Mouse (Mus musculus): ENCODE results near the gene Nrp1. TPM values are rescaled to one million over a fixed set of nuclear protein-coding genes. Genes with fewer than 3 reads are reported as not detected.

Nrp1 gene
- total RNA-seq, 1 experiment from 2014 or later, result 7.7 TPM

GRCm38 (mm10) chr8:128454026-128454425, 95.6 kb downstream of the Nrp1 start:
- ATAC-seq (replicated peaks; ENCODE audit: low read depth, poor library complexity, severe bottlenecking), result no peak

GRCm38 (mm10) chr8:128457277-128457676, 98.9 kb downstream of the Nrp1 start:
- no peak for ATAC-seq (replicated peaks; ENCODE audit: low read depth, poor library complexity, severe bottlenecking)

- ATAC-seq (replicated peaks; ENCODE audit: low read depth, poor library complexity, severe bottlenecking), result 0 out of 2 replicates have a peak, but pooled peaks have one; percentile 42
These were observed 101.3 kb downstream of the Nrp1 start for GRCm38 (mm10) chr8:128459704-128460103.

GRCm38 (mm10) chr8:128461716-128462115, 103.3 kb downstream of the Nrp1 start:
- no peak for ATAC-seq (replicated peaks; ENCODE audit: low read depth, poor library complexity, severe bottlenecking)

GRCm38 (mm10) chr8:128463162-128463561, 104.8 kb downstream of the Nrp1 start:
- ATAC-seq (replicated peaks; ENCODE audit: low read depth, poor library complexity, severe bottlenecking), result no peak

GRCm38 (mm10) chr8:128464056-128464623, 105.7 kb downstream of the Nrp1 start:
- no peak for ATAC-seq (replicated peaks; ENCODE audit: low read depth, poor library complexity, severe bottlenecking)

- no peak for ATAC-seq (replicated peaks; ENCODE audit: low read depth, poor library complexity, severe bottlenecking)
These were observed 107.1 kb downstream of the Nrp1 start for GRCm38 (mm10) chr8:128465553-128465952.

- no peak for ATAC-seq (replicated peaks; ENCODE audit: low read depth, poor library complexity, severe bottlenecking)
These were observed 108.5 kb downstream of the Nrp1 start for GRCm38 (mm10) chr8:128466681-128467430.

GRCm38 (mm10) chr8:128470097-128470496, 111.7 kb downstream of the Nrp1 start:
- ATAC-seq (replicated peaks; ENCODE audit: low read depth, poor library complexity, severe bottlenecking), result no peak

GRCm38 (mm10) chr8:128471186-128471585, 112.8 kb downstream of the Nrp1 start:
- no peak for ATAC-seq (replicated peaks; ENCODE audit: low read depth, poor library complexity, severe bottlenecking)

- no peak for ATAC-seq (replicated peaks; ENCODE audit: low read depth, poor library complexity, severe bottlenecking)
These were observed 114.5 kb downstream of the Nrp1 start for GRCm38 (mm10) chr8:128472871-128473270.

- no peak for ATAC-seq (replicated peaks; ENCODE audit: low read depth, poor library complexity, severe bottlenecking)
These were observed 115.2 kb downstream of the Nrp1 start for GRCm38 (mm10) chr8:128473456-128474239.

- ATAC-seq (replicated peaks; ENCODE audit: low read depth, poor library complexity, severe bottlenecking), result no peak
These were observed 116.2 kb downstream of the Nrp1 start for GRCm38 (mm10) chr8:128474614-128475013.

GRCm38 (mm10) chr8:128476206-128476605, 117.8 kb downstream of the Nrp1 start:
- no peak for ATAC-seq (replicated peaks; ENCODE audit: low read depth, poor library complexity, severe bottlenecking)

- no peak for ATAC-seq (replicated peaks; ENCODE audit: low read depth, poor library complexity, severe bottlenecking)
These were observed 119.6 kb downstream of the Nrp1 start for GRCm38 (mm10) chr8:128478017-128478416.

- ATAC-seq (replicated peaks; ENCODE audit: low read depth, poor library complexity, severe bottlenecking), result no peak
These were observed 121.1 kb downstream of the Nrp1 start for GRCm38 (mm10) chr8:128479309-128480013.

GRCm38 (mm10) chr8:128480896-128481665, 122.7 kb downstream of the Nrp1 start:
- ATAC-seq (replicated peaks; ENCODE audit: low read depth, poor library complexity, severe bottlenecking), result peak; percentile 92

- ATAC-seq (replicated peaks; ENCODE audit: low read depth, poor library complexity, severe bottlenecking), result no peak
These were observed 124.9 kb downstream of the Nrp1 start for GRCm38 (mm10) chr8:128483344-128483743.

GRCm38 (mm10) chr8:128484720-128485124, 126.3 kb downstream of the Nrp1 start:
- ATAC-seq (replicated peaks; ENCODE audit: low read depth, poor library complexity, severe bottlenecking), result no peak

GRCm38 (mm10) chr8:128486043-128486442, 127.6 kb downstream of the Nrp1 start:
- ATAC-seq (replicated peaks; ENCODE audit: low read depth, poor library complexity, severe bottlenecking), result no peak

All from common myeloid progenitor, adult 5-6 weeks (primary cell).